Mouse (Mus musculus): ENCODE measurements around the gene Defa30.
"Not testable (repeated sequence)": the region's sequence is repeated elsewhere in the genome, so short reads cannot be mapped to it uniquely, and the experiment has no call there.

The Defa30 gene

DNA sequence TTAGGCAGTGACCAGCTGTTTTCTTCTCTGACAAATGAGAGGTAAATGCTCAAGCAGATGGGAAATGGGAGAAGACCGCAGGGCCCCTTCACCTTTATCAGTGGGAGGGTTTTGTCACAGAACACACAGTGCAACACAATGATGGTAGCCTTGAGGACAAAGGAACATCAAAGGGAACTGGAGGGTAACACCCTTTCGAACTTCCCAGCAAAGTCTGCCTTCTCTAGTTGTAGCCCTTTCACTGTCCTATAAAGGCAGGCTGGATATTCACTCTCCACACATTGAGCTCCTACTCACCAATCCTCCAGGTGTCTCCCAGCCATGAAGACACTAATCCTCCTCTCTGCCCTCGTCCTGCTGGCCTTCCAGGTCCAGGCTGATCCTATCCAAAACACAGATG is at the start of gene Defa30:
Gene Defa30 (plus strand): TSS at position 301 of the 400 bp plus-strand sequence.
- not testable (repeated sequence) for DNase-seq (ENCODE audit: low read depth)

DNA sequence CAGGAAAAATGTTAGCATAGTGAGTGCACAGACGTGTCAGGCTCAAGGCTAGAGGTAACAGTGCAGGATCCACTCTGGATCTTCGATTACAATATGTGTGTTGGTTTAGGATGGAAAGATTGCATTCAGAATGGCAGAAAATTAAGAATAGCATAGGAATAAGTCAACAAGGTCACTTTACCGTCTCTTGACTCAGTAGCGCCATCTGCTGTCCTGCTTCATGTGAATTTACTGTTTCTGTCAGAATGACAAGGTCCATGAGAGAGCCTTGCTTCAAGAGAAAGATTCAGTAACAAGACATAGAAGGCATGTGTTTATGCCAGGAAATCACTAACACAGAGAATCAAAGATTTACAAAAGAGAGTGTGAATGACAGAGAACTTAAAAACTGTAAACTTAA is 41.3 kb upstream of the Defa30 start:
- DNase-seq (ENCODE audit: low read depth): peak; percentile 9

DNA sequence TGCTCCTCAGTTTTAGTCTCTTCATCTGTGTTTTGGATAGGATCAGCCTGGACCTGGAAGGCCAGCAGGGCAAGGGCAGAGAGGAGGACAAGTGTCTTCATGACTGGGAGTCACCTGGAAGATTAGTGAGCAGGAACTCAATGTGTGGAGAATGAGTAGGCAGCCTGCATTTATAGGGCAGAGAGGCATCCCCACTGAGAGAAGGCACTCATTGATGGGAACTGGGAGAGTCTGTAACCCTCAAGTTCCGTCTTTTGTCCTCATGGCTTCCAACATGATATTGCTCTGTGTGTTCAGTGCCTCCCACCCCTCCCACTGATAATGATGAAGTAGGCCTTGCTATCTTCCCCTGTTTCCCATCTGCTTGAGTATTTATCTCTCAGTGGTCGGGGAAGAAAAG is 38.5 kb upstream of the Defa30 start, which contains the start of gene Gm14851:
Gene Gm14851 (minus strand): TSS at position 101 of the 400 bp plus-strand sequence.
- DNase-seq (ENCODE audit: low read depth): not testable (repeated sequence)

DNA sequence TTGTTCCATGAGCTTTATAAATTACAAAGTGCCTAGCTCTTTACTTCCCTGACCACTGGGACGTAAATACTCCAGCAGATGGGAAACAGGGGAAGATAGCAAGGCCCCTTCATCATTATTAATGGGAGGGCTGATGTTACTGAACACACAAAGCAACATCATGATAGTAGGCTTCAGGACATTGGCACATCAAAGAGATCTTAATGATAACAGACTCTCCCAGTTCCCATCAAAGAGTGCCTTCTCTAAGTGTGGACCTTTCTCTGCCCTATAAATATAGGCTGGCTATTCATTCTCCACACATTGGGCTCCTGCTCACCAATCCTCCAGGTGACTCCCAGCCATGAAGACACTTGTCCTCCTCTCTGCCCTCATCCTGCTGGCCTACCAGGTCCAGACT is 27.5 kb downstream of the Defa30 start, which contains the start of gene Defa22:
Gene Defa22 (plus strand): TSS at position 301 of the 400 bp plus-strand sequence.
- DNase-seq (ENCODE audit: low read depth): not testable (repeated sequence)
